Mouse (Mus musculus) cerebellum, adult 9-10 months (tissue): ENCODE results near the gene Kifc1.
"Not testable (repeated sequence)": the region's sequence is repeated elsewhere in the genome, so short reads cannot be mapped to it uniquely, and the experiment has no call there.

Experiments used
- DNase-seq: peaks from one replicate; pipeline ENCODE4 v3.0.0; 2022

Kifc1 gene

DNA sequence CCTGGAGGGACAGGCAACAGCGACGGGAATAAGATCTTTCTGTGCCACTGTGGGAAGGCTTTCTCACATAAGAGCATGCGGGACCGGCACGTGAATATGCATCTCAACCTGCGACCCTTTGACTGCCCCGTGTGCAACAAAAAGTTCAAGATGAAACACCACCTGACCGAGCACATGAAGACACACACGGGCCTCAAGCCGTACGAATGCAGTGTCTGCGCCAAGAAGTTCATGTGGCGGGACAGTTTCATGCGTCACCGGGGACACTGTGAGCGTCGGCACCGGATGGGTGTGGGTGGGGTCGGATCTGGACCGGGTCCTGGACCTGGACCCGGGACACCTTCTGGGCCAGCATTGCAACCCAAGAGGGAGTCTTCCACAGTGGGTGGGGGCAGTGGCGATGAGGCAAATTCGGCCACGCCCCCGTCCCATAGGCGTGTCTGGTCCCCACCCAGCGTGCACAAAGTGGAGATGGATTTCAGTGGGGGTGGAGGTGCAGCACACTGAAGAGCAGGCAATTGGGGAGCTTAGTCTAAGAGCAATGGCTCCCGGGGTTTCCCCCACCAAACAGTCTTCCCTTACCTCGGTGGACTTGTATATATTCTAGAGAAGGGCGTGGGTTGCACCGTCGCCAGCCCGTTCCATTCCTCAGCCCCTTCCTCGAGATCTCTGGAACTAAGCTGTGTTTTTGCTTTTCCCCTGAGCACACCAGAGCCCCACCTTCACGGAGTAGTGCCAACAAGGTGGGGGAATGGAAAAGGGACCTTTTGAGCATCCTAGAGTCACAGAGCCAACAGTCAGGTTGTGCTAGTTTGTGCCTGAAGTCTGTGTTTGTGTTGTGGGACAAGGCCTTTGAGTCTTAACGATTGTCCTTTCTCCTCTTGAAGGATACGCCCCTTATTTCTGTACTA, 28.1 kb upstream of the Kifc1 start:
- peak; percentile 65 for DNase-seq

DNA sequence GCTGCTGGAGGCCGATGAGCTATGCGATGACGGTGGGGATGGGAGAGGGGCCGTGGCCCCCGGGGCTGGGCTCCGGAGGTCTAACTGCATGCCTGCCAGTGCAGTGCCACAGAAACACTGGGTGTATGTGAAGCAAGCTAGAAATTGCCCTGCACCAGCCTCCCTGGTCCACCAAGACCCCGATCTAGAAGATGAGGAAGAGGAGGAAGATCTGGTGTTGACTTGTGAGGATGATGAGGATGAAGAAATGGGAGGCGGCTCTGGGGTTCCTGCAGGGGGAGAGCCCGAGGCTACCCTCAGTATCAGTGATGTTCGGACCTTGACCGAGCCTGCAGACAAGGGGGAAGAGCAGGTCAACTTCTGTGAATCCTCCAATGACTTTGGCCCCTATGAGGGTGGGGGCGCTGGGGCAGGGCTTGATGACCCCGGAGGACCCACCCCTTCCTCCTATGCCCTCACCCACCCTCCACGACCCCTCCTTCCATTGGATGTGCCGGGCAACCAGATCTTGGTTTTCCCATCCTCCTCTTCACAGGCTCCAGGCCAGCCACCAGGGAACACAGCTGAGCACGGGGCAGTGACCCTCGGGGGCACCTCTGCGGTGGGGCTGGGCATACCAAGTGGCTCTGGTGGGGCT, 27.3 kb upstream of the Kifc1 start:
- peak; percentile 64 for DNase-seq

GRCm38 (mm10) chr17:33916847-33917655, 26.6 kb upstream of the Kifc1 start:
- peak; percentile 66 for DNase-seq

DNA sequence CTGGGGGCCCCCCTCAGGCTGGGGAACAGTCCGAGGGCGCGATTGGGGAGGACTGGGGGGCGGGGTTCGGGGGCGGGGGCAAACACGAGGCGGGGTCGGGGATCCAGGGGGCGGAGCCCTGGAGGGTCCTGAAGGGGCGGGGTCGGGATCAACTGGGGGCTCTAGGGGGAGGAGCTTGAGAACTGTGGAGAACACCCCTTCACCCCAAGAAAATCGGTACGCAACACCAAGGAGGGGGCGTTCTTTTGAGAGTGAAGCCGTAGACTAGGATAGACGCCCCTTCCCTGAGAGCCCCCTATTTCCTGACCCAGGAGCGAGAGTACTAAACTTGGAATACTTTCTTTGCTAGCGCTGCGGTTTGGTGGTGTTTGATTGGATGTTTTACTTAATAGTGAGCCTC, 25.8 kb upstream of the Kifc1 start:
- peak; percentile 79 for DNase-seq

GRCm38 (mm10) chr17:33915671-33916250, 25.3 kb upstream of the Kifc1 start, which contains the start of the genes Tapbp and Zbtb22:
TSS of gene Tapbp (plus strand) at chr17:33915899.
TSS of gene Zbtb22 (plus strand) at chr17:33915904.
- peak; percentile 99 for DNase-seq

DNA sequence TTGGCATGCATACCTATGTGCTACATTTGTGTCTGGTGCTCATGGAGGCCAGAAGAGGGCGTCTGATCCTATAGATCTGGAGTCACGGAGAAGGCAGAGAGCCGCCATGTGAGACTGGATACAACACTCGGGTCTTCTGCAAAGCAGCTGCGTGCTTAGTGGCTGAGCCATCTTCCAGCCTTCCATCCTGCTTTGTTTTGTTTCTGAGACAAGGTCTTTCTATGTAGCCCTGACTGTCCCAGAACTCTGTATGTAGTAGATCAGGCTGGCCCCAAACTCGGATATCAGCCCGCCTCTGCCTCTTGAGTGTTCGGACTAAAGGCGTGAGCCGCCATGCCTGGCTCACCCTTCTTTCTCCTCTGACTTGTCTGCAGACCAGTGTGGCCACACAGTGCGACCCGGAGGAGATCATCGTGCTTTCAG, 24.5 kb upstream of the Kifc1 start:
- DNase-seq: peak; percentile 68

- peak; percentile 55 for DNase-seq
Measured at GRCm38 (mm10) chr17:33913905-33914304, 23.4 kb upstream of the Kifc1 start.

DNA sequence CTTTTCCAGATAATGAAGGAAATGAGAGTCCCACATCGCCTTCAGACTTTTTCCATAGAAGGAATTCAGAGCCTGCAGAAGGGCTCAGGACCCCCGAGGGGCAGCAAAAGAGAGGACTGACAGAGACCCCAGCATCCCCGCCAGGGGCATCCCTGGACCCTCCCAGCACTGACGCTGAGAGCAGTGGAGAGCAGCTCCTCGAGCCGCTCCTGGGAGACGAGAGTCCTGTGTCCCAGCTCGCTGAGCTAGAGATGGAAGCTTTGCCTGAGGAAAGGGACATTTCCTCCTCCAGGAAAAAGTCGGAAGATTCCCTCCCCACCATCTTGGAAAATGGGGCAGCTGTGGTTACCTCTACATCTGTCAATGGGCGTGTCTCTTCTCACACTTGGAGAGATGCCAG, 22.8 kb upstream of the Kifc1 start:
- DNase-seq: peak; percentile 46

- DNase-seq: peak; percentile 57
Measured at GRCm38 (mm10) chr17:33911813-33912414, 21.5 kb upstream of the Kifc1 start.

DNA sequence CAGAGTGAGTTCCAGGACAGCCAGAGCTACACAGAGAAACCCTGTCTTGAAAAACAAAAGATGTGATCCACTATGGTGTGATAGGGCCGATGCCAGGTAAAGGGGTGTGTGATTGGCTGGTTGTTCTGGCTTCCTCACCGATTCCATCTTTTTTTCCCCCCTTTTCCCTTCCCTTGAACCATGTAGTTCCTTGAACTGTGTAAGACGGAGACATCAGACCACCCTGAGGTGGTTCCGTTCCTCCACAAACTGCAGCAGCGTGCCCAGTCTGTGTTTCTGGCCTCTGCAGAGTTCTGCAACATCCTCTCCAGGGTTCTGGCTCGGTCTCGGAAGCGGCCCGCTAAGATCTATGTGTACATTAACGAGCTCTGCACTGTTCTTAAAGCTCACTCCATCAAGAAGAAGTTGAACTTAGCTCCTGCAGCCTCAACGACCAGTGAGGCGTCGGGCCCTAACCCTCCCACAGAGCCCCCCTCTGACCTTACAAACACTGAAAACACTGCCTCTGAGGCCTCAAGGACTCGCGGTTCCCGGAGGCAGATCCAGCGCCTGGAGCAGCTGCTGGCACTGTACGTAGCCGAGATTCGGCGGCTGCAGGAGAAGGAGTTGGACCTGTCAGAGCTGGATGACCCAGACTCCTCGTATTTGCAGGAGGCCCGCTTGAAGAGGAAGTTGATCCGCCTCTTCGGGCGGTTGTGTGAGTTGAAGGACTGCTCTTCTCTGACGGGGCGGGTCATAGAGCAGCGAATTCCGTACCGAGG, 20.8 kb upstream of the Kifc1 start:
- DNase-seq: peak; percentile 53

- peak; percentile 66 for DNase-seq
Measured at GRCm38 (mm10) chr17:33910346-33911051, 20.0 kb upstream of the Kifc1 start.

DNA sequence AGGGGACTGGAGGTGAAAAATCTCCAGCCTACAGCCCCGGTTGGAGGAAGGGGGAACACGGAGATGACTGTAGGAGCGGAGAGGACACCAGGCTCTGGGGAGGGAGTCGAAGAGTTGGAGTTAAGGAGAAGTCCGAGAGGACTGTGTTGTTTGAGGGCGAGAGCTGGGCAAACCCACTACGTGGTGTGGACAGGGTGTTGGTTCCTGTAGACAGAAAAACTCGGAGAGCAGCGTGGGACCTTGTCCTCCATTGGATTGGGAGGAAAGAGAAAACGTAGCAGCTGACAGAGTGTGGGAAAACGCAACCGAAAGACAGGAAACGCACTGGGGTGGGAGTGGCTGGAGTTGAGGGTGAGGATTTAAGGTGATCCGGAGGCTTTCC, 19.4 kb upstream of the Kifc1 start:
- DNase-seq: no peak

DNA sequence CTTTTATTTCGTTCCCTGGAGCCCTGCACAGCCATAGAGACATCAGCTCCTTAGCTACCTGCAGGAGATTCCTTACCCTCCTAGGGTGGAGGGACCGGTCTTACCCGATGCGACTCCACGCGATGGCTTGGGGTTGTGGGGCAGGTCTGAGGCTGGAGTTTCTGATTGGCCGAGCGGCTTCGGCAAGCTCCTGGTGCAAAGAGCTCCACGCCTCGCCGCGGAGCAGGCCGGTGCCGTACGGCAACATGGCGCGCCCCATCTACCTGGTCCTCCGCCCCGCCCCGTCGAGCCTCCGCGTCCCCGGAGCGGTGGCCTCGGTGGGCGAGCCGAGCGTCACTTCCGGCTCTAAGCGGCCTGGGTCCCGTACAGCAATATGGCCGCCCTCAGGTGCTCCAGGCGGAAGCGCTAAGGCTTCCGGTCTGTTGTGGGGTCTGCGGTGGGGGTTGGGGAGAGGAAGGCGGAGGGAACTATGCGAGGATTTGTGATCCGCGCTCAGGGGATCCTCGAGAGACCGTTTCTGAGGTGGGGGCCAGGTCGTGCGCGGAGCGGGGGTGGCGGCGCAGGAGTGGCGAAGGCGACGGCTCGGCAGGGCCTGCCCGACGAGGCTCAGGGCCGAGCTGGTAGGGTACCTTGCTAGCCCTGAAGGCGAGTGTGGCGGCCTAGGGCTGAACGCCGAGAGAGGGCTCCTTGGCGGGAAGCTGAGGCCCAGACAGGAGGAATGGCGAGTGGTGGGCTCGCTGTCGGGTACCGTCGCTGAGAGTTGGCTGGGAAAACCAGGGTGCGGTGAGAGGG, 18.8 kb upstream of the Kifc1 start, which contains the start of gene Daxx:
TSS of gene Daxx (plus strand) at position 338 of the 792 bp plus-strand sequence.
- DNase-seq: peak; percentile 98

DNA sequence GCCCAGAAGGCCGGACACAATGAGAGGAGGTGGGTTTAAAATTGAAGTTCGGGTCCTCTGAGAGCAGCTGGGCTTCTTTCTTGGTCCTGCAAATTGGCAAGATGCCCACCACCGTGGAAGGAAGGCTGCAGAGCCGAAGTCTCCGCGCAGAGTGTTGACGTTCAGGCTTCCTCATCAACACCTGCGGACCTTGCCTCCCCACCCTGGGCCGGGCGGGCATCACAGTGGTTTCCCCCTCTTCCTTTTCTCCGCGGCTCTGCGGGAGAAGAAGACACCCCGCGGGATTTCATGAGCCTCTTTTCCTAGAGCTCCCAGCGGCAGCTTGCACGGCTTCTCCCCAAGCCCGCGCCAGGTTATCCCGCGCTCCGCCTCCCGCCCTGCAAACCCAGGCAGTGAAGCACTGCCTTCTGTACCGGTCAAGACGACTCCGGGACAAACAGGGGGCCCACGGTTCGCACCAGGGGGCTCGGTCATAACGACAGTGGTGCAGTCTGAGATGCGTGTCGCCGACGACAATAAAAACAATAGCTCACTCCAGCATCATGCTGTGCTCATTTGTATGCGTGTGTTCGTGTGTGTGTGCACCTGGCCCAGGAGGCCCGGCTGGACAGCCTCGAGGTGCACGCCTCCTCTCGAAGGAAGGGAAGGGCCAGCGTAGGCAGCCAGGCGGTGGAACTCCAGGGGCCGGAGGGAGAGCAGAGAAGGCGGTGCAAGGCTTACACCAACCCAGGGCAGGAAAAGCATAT, 18.0 kb upstream of the Kifc1 start:
- DNase-seq: peak; percentile 80

DNA sequence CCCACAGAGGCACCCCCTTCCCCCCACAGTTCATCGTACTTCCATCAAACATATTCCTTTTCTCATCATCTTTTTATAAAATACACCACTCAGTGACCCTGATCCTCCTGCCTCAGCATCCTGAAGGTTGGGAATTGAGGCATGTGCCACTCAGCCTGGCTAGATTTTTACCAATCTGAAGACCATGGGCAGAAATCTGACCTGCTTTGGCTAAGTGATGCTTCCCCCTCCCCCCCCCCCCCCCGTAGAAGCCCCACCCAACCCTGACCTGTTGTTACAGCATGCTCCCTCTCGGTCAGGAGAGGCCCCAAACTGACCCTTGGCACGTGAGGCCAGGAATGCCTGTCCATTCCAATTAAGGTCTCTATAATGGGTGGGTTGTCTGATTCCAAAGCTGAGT, 14.4 kb upstream of the Kifc1 start, which contains the start of gene Platr17:
TSS of gene Platr17 (plus strand) at position 301 of the 400 bp plus-strand sequence.
- DNase-seq: not testable (repeated sequence)

GRCm38 (mm10) chr17:33903911-33904651, 13.6 kb upstream of the Kifc1 start:
- not testable (repeated sequence) for DNase-seq

DNA sequence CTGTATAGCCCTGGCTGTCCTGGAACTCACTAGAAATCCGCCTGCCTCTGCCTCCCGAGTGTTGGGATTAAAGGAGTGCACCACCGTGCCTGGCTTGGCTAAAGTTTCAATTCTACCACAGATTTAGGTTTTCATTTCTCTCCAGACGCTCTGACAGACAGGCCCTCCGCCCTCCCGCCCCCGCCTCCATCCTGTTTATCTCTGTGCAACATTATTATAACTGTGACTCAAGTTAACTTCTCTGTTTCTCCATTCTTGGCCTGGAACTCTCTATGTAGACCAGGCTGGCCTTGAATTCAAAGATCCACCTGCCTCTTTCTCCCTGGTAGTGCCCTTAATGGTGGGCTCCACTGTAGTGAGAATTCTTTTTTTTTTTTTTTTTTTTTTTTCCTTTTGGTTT, 12.0 kb upstream of the Kifc1 start:
- DNase-seq: no peak

DNA sequence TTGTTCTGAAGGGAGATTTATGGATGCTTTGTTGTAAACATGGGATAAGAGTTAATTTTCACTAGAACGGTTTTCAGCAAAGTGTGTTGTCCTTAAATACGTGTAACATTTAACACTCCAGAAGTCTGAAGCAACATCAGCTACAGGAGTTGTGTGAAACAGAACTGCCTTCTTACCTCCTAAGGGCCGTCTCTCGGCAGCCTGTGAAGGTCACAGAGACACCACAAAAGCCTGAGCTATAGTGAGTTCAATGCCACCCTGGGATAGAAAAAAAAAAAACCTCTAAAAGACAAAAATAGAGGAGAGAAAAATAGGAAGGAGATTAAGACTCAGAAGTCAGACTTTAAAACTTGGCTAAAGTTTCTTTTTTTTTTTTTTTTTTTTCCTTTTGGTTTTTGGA, 11.6 kb upstream of the Kifc1 start:
- DNase-seq: no peak
